Mouse (Mus musculus) large intestine, adult 2 months (tissue): ENCODE results near the gene C2cd4a. TPM values are rescaled to one million over a fixed set of nuclear protein-coding genes. Genes with fewer than 3 reads are reported as not detected.

Experiments used
- DNase-seq: peaks from one replicate; pipeline ENCODE4 v3.0.0-alpha.2; 2012; ENCODE audit warnings: low read depth, low spot score
- WGBS: fragments of 180-500 bp; shearing (Covaris S2); methylation state at CpG from one replicate; pipeline ENCODE4 v1.1.7; 2018; 5-methylcytosine and 5-hydroxymethylcytosine counted together
- polyA plus RNA-seq: library from polyadenylated mRNA; depleted of rRNA; stranded (reverse); fragments of >200 nt; gene quantifications from 2 replicates; pipeline ENCODE4 v1.2.3, GENCODE M21; 2012; rRNA removed

C2cd4a gene
- 2.3 and 8.4 TPM in 2 replicates for polyA plus RNA-seq

DNA sequence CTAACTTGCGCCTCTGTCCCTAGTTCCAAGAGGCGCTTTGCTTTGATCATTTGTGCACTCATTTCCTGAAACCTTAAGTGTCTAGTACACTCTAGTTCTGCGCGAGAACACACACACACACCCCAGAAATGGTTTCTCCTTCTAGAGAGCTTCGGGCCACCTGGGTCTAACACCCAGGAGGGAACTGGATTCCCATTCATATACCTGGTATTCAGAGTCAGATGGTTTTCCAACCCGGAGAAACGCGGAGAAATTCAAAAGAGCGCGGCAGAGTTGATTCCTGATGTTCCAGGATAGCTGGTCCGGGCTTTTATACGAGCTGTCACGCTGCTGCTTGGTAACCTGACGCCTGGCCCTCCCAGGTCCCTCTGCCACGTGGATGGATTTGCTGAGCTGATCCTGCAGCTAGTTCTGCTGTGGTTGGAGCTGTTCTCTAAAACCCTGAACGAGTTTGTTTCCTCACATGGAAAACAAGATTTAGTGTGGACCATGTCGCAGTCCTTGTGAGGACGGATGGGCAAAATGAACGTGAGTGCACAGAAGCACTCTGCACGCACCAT is at the start of gene C2cd4a:
C2cd4a (minus strand) TSS at position 285 of the 560 bp plus-strand sequence.
- 1% methylated on average over 20 of the region's 20 CpGs for WGBS
- no peak for DNase-seq

DNA sequence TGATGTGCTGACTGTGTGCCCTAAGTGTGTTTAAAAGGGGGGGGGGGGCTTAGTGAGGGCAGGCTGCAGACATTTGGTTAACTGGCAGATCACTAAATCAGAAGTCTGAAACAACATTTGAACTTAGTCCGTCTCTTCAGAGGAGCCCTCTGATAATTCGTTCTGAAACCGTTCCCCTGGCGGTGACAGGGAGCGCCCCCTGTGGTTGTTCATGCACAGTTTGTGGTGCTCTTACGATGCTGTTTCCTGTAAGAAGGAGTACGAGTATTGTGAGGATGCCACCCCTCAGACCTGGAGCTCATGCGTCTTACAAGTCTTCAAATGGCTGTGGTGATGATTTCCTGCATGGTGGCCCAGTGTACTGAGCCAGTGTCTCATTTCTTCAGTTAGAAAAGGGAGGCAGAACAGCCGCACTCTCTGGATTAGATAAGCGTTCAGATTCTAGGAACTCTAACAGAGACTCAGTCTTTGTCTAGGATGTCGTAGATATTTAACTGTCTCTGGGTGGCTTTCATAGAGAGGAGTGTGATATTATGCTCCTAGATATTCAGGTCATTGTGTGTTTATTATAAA is 46.2 kb upstream of the C2cd4a start:
- no peak for DNase-seq
- WGBS, result 95% methylated on average over 11 of the region's 11 CpGs

GRCm38 (mm10) chr9:67877081-67877718 is 45.1 kb upstream of the C2cd4a start:
- no peak for DNase-seq

DNA sequence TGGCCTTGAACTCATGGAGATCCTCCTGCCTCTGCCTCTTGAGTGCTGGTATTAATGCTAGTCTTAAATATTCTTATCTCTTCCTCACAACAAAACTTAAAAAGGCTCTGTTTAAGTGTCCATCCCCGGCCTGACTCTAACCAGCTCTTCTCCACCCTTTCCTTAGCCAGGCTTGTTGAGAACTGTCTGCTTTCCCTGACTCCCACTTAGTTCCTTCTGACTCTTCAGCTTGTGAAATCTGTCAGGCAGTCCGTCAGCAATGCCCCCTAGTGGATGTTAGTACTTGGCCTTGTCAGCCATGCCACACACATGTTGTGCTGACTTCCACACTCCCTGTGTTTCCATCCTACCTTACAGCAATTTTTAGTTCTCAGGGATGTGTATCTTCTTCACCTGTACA is 43.2 kb upstream of the C2cd4a start:
- WGBS, result 48% methylated on average over 2 of the region's 2 CpGs
- no peak for DNase-seq

More at GRCm38 (mm10) chr9:67877081-67877718, 45.1 kb upstream of the C2cd4a start:
- WGBS, result 83% methylated on average over 14 of the region's 14 CpGs

DNA sequence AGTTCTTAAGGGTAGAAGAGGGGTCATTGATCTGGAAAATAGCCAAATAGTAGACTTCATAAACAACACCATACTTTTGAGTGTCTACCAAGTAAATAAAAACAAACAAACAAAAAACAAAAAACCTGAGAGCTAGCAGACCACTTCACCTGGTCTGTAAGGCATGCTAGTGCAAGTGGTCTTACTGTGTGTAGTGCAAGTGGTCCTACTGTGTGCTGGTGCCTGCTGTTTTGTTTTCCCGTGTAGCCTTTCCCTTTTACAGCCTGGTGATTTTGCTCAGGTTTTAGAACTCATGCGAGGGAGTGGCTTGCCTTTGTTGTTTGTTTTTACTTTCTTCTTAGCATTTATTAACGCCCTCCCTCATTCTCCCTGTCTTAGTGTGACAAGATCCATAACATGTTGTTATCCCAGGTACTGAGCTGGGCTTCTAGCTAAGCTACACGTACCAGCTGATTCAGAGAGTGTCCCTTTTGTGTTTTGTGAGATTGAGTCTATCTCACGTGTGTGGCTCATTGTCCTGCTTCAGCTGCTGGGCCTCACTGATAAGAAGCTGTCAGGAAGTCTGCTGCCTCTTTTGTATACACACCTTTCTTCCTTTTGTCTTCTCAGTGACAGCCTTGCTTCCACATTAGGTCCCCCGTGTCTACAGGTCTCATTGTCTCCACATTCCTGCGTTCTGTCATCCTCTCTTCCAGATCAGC is 42.5 kb upstream of the C2cd4a start:
- DNase-seq, result no peak
- WGBS, result 78% methylated on average over 7 of the region's 7 CpGs

GRCm38 (mm10) chr9:67869691-67870450 is 37.7 kb upstream of the C2cd4a start:
- WGBS, result 78% methylated on average over 16 of the region's 16 CpGs
- no peak for DNase-seq

DNA sequence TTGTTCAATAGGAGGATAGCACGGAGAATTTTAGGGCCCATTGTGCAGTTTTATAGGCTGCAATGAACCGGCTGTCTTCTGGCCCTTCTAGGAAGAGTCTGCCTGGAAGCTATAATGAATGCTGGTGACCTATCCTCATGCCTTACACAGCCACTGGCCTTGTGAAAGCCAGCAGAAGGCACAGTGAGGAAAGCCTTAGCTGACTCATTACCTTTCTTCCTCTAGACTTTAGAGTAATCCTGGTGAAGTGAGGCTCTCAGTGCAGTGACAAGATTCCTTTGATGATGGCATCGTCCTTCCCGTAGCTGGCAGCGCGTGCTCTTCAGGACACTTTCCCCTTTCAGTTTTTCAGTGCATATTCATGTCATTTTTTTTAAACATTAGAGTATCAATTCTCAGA is 35.3 kb upstream of the C2cd4a start:
- DNase-seq, result no peak
- 81% methylated on average over 6 of the region's 6 CpGs for WGBS

DNA sequence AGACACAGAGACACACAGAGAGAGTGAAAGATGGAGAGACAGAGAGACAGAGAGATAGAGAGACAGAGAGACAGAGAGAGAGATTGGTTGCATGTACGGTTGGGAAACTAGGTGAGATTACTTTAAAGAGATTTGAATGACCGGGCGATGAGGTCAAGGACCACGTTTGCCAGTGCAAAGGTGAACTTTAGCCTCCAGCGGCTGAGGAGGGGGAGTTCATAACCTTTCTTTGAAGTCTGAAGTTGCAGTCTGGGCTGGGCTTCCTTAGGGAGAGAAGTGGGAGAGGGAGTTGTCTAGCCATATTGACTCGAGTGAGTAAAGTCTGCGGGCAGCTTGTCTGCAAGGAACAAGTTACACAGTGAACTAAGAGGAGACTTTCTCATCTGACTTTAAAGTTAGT is 33.3 kb upstream of the C2cd4a start:
- 37% methylated on average over 7 of the region's 7 CpGs for WGBS
- DNase-seq, result no peak

DNA sequence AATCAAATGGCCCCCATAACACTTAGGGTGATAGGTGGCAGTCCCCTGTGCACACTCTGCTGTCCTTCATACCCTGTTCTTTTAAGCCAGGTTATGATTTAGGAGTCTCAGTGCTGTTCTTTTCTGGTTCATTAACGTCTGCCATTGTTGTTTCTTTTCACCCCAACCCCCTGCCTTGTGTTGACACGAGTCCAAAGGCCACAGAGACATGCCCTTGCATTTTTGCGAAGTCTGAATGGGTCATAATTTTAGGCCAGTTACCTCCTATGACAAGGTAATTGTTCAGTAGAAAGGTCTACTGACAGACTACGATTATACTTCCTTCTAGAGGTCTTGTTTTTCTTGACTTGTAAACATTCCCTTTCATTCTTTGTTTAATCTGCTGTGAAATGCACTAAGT is 31.9 kb upstream of the C2cd4a start:
- no peak for DNase-seq
- 14% methylated on average over 4 of the region's 4 CpGs for WGBS

DNA sequence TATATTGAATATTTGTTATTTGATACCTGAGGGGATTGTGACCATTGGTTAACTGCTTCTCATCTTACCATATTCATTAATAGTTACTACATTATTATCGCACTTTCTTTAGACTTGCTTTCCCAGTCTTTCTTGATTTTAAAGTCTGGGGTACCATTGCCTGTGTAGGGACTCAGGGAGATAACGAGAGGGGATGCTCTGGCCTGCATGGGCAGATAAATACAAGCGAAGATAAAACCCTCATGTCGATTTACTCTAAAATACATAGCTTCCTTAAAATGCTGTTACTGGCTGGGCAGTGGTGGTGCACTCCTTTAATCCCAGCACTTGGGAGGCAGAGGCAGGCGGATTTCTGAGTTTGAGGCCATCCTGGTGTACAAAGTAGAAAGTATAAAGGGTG is 31.2 kb upstream of the C2cd4a start:
- no peak for DNase-seq
- 92% methylated on average over 5 of the region's 5 CpGs for WGBS

DNA sequence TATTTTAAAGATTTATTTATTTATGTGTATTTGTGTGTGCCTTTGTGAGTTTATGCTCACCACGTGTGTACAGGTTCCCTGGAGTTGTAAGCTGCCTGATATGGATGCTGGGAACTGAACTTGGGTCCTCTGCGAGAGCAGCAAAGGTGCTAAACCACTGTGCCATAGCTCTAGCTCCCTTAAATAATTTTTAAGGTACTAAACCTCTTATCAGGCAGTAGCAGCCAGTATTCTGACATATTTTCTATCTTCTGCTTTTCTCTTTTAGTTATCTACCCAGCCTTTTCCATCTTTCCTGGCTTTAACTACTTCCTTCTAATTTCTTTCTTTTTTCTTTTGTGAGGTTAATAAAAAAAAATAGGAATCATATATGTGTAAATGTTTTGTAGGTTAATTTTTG is 28.1 kb upstream of the C2cd4a start:
- DNase-seq, result no peak
- 81% methylated on average over 2 of the region's 2 CpGs for WGBS

GRCm38 (mm10) chr9:67851150-67851549 is 19.0 kb upstream of the C2cd4a start:
- no peak for DNase-seq
- 75% methylated on average over 4 of the region's 4 CpGs for WGBS

DNA sequence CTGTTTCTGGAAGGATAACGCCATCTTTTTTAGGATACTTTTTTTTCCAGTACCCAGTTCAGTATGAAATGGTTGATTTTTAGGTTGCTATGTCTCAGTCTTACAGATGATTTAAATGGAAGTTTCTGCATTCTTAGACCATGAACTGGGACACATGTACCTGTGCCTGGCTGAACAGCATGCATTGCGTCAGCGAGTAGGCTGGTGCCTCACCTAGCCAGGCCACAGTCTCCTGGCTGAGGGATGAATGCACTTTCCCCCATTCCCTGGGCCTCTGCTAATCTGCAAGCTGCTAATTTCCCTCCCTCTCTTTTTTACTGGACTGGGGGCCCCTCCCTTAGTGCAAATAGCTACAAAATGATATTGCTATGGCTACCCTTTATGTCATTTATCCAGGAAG is 17.7 kb upstream of the C2cd4a start:
- WGBS, result 35% methylated on average over 3 of the region's 3 CpGs
- no peak for DNase-seq

GRCm38 (mm10) chr9:67849397-67849796 is 17.3 kb upstream of the C2cd4a start:
- 51% methylated on average over 12 of the region's 12 CpGs for WGBS
- no peak for DNase-seq

- DNase-seq, result no peak
- WGBS, result 63% methylated on average over 3 of the region's 3 CpGs
Measured at GRCm38 (mm10) chr9:67847606-67848005, 15.5 kb upstream of the C2cd4a start.

- DNase-seq, result no peak
Measured at GRCm38 (mm10) chr9:67846089-67846488, 14.0 kb upstream of the C2cd4a start.

GRCm38 (mm10) chr9:67845648-67846047 is 13.5 kb upstream of the C2cd4a start:
- 35% methylated on average over 5 of the region's 5 CpGs for WGBS
- DNase-seq, result no peak

More at GRCm38 (mm10) chr9:67846089-67846488, 14.0 kb upstream of the C2cd4a start:
- 94% methylated on average over 2 of the region's 2 CpGs for WGBS

DNA sequence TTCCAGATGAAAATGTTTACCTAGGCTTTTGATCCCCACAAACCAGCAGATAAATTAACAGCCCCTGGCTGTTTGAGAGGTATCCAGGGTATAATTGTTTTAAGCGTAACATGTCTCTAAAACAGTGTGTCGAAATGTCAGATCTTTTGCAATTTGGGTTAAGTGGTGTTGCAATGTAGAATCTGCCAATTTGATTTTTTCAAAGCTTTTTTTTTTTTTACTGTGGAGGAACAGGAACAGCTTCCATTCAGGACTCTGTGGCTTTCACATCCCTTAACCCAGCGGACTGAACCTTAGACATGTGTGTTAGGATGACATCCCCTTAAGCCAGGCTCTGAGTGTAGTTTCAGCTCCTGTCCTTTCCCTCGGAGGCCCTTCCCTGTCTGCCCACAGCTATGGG is 12.9 kb upstream of the C2cd4a start:
- WGBS, result 68% methylated on average over 4 of the region's 4 CpGs
- no peak for DNase-seq

DNA sequence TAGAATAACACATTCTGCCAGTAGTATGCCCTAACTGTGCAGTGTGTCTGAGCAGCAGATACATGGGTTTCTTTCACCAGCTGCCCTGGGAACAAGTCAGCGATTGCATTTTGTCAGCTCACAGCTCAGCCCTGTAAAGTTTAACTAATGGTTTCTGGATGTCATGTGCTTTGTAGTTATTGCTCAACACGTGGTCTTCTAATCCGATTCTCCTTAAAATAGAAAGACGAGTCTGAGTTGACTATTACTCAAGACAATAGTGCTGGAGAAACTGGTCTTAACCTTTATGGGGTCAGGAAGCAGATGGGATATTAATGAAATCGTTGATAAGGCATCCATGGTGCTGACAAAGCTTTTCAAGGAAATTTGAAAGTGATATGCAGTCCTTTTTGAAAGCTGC is 10.7 kb upstream of the C2cd4a start:
- no peak for DNase-seq
- 31% methylated on average over 5 of the region's 5 CpGs for WGBS
